Mouse (Mus musculus): ENCODE data around the gene Zdhhc22. TPM values are rescaled to one million over a fixed set of nuclear protein-coding genes. Genes with fewer than 3 reads are reported as not detected.

The Zdhhc22 gene
- total and polyA plus RNA-seq, 3 experiments = not detected

DNA sequence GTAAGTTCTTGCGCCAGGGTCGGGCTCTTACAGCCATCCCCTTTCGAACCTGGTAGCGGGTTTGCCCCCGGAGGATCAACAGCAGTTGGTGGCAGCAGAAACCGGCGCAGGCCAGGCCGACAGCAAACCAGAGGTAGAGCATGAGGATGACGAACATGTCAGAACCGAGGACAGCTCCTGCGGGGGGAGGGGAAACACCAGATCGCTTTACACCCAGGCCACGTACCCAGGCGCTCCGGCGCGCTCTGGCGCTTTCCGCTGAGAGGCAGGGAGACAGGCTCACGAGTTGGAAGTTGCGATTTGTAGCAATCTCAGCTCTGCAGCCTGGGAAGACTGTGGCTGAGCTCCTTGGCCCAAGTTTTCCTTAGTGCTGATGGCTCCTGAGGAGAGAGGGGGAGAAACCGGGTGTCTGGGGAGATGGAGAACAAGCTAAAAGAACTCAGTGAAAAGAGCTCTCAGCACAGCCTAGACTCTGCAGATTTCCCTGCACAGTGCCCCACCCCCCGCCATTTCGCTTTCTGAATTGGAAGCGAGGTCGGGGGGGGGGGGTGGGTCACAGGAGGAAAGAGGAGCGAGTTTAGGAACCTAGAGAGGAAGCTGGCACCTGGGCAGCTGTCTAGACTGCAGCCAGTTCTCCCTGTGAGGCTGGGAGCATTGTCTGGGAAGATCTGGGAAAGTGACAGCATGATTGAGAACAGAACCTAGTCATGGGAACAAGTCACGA lies 6.6 kb downstream of the Zdhhc22 start:
- Histone ChIP-seq H3K4me1 (ENCODE audit: control insufficient read depth, insufficient read depth, low read length) (no peaks in the 10 kb centered on the region), H3K79me2 (replicated peaks; ENCODE audit: control insufficient read depth, insufficient read depth, low read length) (no peaks in the 10 kb centered on the region), H3K4me3 (no peak overlapping the region), H3K27ac (no peak overlapping the region), H3K9ac (ENCODE audit: low read depth, low read length) (no peak overlapping the region), H3K27me3 (ENCODE audit: control insufficient read depth, insufficient read depth, low read length) (peaks cover under 1% of the 10 kb centered on the region; the same call in 1 of the 2 replicates), H3K36me3 (ENCODE audit: control insufficient read depth, insufficient read depth, low read length) (no peaks in the 10 kb centered on the region)
- WGBS = 4% methylated on average over 28 of the region's 28 CpGs
- DNase-seq = peak; percentile 57 to 69
- TF ChIP-seq CTCF (IDR thresholded peaks at IDR 0.05) (no peak), POLR2A (IDR thresholded peaks at IDR 0.05; ENCODE audit: insufficient read depth, low read depth, low read length) (no peak), EP300 (IDR thresholded peaks at IDR 0.05; ENCODE audit: insufficient read depth, low read depth, low read length) (no peak)
- intact Hi-C loops (cut with DNase I) = loop anchor here (10.0 kb wide), 1 partner anchor 161 kb away; the partner anchor contains the start of genes Gstz1 and Pomt2

DNA sequence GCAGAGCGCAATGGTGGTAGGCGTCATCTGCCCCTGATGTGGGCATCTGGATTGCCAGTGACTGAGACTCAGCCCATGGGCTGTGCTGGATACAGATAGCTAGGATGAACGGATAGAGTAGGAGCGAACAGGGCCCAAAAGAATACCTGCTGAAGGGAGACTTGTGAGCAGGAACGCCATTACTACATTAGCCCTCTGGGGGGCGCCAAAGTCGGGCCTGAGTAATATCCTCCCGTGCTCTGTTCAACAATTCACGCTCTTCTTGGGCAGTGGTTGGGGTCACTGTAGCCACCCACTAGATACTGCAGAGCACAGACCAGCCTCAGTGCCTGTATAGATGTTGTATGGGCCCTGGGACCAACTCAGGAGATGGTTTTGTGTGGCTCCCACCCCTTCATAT lies 9.1 kb downstream of the Zdhhc22 start:
- Histone ChIP-seq H3K27ac (no peak overlapping the region), H3K79me2 (replicated peaks; ENCODE audit: control insufficient read depth, insufficient read depth, low read length) (no peaks in the 10 kb centered on the region), H3K4me3 (no peak overlapping the region), H3K4me1 (ENCODE audit: control insufficient read depth, insufficient read depth, low read length) (0 out of 2 replicates have a peak, but pooled peaks cover 1% of the 10 kb centered on the region), H3K27me3 (ENCODE audit: control insufficient read depth, insufficient read depth, low read length) (no peaks in the 10 kb centered on the region; the same call in 1 of the 2 replicates), H3K9ac (ENCODE audit: low read depth, low read length) (no peak overlapping the region), H3K36me3 (ENCODE audit: control insufficient read depth, insufficient read depth, low read length) (no peaks in the 10 kb centered on the region)
- no peak for DNase-seq
- WGBS = 33% methylated on average over 9 of the region's 9 CpGs
- TF ChIP-seq EP300 (IDR thresholded peaks at IDR 0.05; ENCODE audit: insufficient read depth, low read depth, low read length) (no peak), POLR2A (IDR thresholded peaks at IDR 0.05; ENCODE audit: insufficient read depth, low read depth, low read length) (no peak), CTCF (IDR thresholded peaks at IDR 0.05) (peak; percentile 61)
- intact Hi-C loops (cut with DNase I) = loop anchor here (10.0 kb wide), 1 partner anchor 164 kb away; the partner anchor contains the start of genes Gstz1 and Pomt2

DNA sequence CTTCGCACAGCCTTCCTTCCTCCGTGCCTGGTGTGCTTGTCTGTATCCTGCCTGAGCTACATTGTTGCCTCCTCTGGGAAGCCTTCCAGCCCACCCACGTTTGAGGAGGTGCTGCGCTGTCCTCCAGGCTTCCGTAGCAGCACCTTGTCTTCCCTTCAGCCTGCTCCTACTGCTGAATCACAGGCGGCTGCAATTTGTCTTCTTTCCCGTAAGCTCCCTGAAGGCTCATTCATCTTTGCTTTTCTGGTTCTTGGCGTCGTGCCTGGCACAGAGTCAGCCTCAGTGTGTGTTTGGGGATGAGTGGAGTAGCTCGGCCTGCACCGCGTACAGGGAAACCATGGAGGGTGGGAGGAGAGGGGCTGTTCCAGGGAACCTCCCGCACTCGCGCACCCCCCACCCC lies 12.4 kb downstream of the Zdhhc22 start:
- H3K9ac ChIP-seq (ENCODE audit: low read depth, low read length) = no peak overlapping the region
- H3K27ac ChIP-seq = no peak overlapping the region
- H3K79me2 ChIP-seq (replicated peaks; ENCODE audit: control insufficient read depth, insufficient read depth, low read length) = no peaks in the 10 kb centered on the region
- no peaks in the 10 kb centered on the region for H3K27me3 ChIP-seq (ENCODE audit: control insufficient read depth, insufficient read depth, low read length)
- intact Hi-C loops (cut with DNase I) = loop anchor here (5.0 kb wide), 1 partner anchor 74 kb away; no protein-coding TSS in a partner anchor
- H3K4me1 ChIP-seq (ENCODE audit: control insufficient read depth, insufficient read depth, low read length) = peaks cover 12% of the 10 kb centered on the region
- no peak overlapping the region for H3K4me3 ChIP-seq
- DNase-seq = peak in 1 of 2 experiments; percentile 30
- 15% methylated on average over 15 of the region's 15 CpGs for WGBS
- H3K36me3 ChIP-seq (ENCODE audit: control insufficient read depth, insufficient read depth, low read length) = no peaks in the 10 kb centered on the region
- TF ChIP-seq EP300 (IDR thresholded peaks at IDR 0.05; ENCODE audit: insufficient read depth, low read depth, low read length) (no peak), CTCF (IDR thresholded peaks at IDR 0.05) (no peak), POLR2A (IDR thresholded peaks at IDR 0.05; ENCODE audit: insufficient read depth, low read depth, low read length) (no peak)

DNA sequence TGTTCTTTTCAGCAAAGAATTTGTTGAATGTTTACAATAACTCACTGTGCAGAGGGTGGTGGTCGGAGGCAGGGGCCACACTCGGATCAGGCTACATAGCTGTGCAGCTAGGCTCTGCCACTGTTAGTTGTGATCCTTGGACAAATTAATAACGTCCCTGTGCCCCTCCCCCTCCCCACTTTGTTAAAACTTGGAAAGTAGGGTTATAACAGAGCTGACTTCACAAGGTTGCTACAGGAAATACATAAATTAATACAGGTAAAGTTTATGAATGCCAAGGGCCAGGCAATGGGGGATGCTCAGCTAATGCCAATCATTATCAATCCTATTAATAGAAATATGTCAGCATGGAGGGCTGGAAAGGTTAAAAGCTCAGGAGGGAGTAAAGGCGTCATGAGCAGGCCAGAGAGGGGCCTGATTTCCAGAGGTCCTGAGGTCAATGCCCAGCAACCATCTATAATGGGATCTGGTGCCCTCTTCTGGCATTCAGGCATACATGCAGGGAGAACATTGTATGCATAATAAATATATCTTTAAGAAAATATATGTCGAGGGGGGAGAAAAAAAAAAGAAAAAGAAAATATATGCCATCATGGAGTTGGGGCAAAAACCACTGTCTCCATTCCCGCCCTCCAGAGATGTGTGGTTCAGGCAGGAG lies 13.6 kb downstream of the Zdhhc22 start:
- Histone ChIP-seq H3K36me3 (ENCODE audit: control insufficient read depth, insufficient read depth, low read length) (no peaks in the 10 kb centered on the region), H3K27ac (no peak overlapping the region), H3K79me2 (replicated peaks; ENCODE audit: control insufficient read depth, insufficient read depth, low read length) (no peaks in the 10 kb centered on the region), H3K9ac (ENCODE audit: low read depth, low read length) (no peak overlapping the region), H3K27me3 (ENCODE audit: control insufficient read depth, insufficient read depth, low read length) (no peaks in the 10 kb centered on the region), H3K4me3 (no peak overlapping the region), H3K4me1 (ENCODE audit: control insufficient read depth, insufficient read depth, low read length) (peaks cover 12% of the 10 kb centered on the region)
- no peak for DNase-seq
- TF ChIP-seq EP300 (IDR thresholded peaks at IDR 0.05; ENCODE audit: insufficient read depth, low read depth, low read length) = 0 out of 2 replicates have a peak, but pooled peaks have one; percentile 6
- peak; percentile 67 for TF ChIP-seq CTCF (IDR thresholded peaks at IDR 0.05)
- no peak for TF ChIP-seq POLR2A (IDR thresholded peaks at IDR 0.05; ENCODE audit: insufficient read depth, low read depth, low read length)
- 63% methylated on average over 6 of the region's 6 CpGs for WGBS
- intact Hi-C loops (cut with DNase I) = loop anchor here (5.0 kb wide), 1 partner anchor 76 kb away; no protein-coding TSS in a partner anchor

DNA sequence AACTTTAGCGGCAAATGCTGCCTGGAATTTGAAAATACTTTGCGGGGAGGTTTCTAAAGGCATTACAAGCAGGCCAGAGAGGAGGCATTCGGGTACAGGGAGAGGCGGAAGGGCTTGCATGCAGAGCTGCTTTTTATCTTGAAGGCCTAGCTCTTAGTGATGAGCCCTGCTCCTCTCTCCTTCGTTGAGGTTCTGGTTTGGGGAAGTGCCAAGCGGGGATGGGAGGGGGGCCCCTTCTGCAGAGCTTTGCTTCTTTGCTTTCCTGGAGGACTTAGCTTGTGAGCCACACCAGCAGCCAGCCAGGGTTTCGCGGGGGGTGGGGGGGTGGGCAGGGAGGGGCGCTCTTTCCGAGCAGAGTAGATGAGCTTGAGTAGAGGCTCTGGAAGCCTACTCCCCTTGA lies 14.5 kb downstream of the Zdhhc22 start:
- no peak overlapping the region for H3K27ac ChIP-seq
- no peaks in the 10 kb centered on the region for H3K27me3 ChIP-seq (ENCODE audit: control insufficient read depth, insufficient read depth, low read length)
- 66% methylated on average over 10 of the region's 10 CpGs for WGBS
- peaks cover 12% of the 10 kb centered on the region for H3K4me1 ChIP-seq (ENCODE audit: control insufficient read depth, insufficient read depth, low read length)
- no peaks in the 10 kb centered on the region for H3K79me2 ChIP-seq (replicated peaks; ENCODE audit: control insufficient read depth, insufficient read depth, low read length)
- TF ChIP-seq EP300 (IDR thresholded peaks at IDR 0.05; ENCODE audit: insufficient read depth, low read depth, low read length) (no peak), CTCF (IDR thresholded peaks at IDR 0.05) (no peak), POLR2A (IDR thresholded peaks at IDR 0.05; ENCODE audit: insufficient read depth, low read depth, low read length) (no peak)
- no peak overlapping the region for H3K9ac ChIP-seq (ENCODE audit: low read depth, low read length)
- no peak overlapping the region for H3K4me3 ChIP-seq
- H3K36me3 ChIP-seq (ENCODE audit: control insufficient read depth, insufficient read depth, low read length) = no peaks in the 10 kb centered on the region
- no peak for DNase-seq
- intact Hi-C loops (cut with DNase I) = loop anchor here (2.0 to 5.0 kb wide), 2 partner anchors 29 to 77 kb away; partner anchors contain the start of gene Cipc
